Mouse (Mus musculus): ENCODE data around the gene Nlrc4.

- TF ChIP-seq CTCF (conservative IDR thresholded peaks at IDR 0.05; ENCODE audit: low read length) (no peak), NANOG (IDR thresholded peaks at IDR 0.05; ENCODE audit: borderline replicate concordance, low read length) (no peak)
These were observed 64.6 kb downstream of the Nlrc4 start for GRCm38 (mm10) chr17:74394381-74394780.
